Mouse (Mus musculus): ENCODE results near the gene Arhgap15. TPM values are rescaled to one million over a fixed set of nuclear protein-coding genes. Genes with fewer than 3 reads are reported as not detected.

Arhgap15 gene
- polyA plus RNA-seq, 2 experiments, result 2.5 to 5.6 TPM

GRCm38 (mm10) chr2:44356248-44356886 is 607.7 kb downstream of the Arhgap15 start:
- H3K4me1 ChIP-seq (replicated peaks; ENCODE audit: control insufficient read depth in 2 of 2, insufficient read depth in 2 of 2, low read length in 1 of 2), result peaks cover 0 to 5% of the 10 kb centered on the region in 2 experiments; a peak in 3 of 4 replicates
- no peak overlapping the region for H3K4me2 ChIP-seq (ENCODE audit: low read depth)
- H3K9me3 ChIP-seq (ENCODE audit: control insufficient read depth, low read length), result no peaks in the 10 kb centered on the region
- no peak for DNase-seq (ENCODE audit: low read depth in 3 of 3, low spot score in 3 of 3)
- 68% methylated on average over 5 of the region's 5 CpGs for WGBS (ENCODE audit: insufficient replicate concordance)
- no peaks in the 10 kb centered on the region for H3K36me3 ChIP-seq (replicated peaks; ENCODE audit: control insufficient read depth, insufficient read depth, low read depth)
- no peak for ATAC-seq (ENCODE audit: insufficient read depth)
- no peak overlapping the region for H3K4me3 ChIP-seq (ENCODE audit: insufficient read depth in 1 of 2, low read depth in 2 of 2, low read length in 2 of 2)
- H3K27ac ChIP-seq, result no peak overlapping the region
- TF ChIP-seq CTCF (IDR thresholded peaks at IDR 0.05; ENCODE audit: low read depth) (no peak), EP300 (IDR thresholded peaks at IDR 0.05; ENCODE audit: low read depth) (no peak)
- no peak overlapping the region for H3K9ac ChIP-seq (replicated peaks)
- no peaks in the 10 kb centered on the region for H3K27me3 ChIP-seq (ENCODE audit: control insufficient read depth, insufficient read depth, low read length)

DNA sequence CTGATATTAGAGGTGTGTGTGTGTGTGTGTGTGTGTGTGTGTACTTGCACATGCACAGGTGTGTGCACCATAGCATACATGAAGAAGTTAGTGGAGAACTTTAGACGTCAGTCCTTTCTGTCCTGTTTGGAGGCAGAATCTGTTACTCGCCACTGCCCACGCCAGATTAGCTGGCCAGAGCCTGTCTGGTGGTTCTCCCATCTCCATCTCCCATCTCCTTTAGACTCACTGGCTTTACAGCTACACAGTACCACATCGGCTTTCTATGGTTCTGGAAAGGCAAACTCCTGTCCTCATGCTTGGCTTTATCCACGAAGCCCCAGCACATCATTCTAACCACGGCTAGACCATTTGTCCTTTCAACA is 608.2 kb downstream of the Arhgap15 start:
- Histone ChIP-seq H3K4me2 (ENCODE audit: low read depth) (no peak overlapping the region), H3K4me1 (replicated peaks; ENCODE audit: control insufficient read depth in 2 of 2, insufficient read depth in 2 of 2, low read length in 1 of 2) (peaks cover 0 to 5% of the 10 kb centered on the region in 2 experiments; a peak in 3 of 4 replicates), H3K27me3 (ENCODE audit: control insufficient read depth, insufficient read depth, low read length) (no peaks in the 10 kb centered on the region), H3K9ac (replicated peaks) (no peak overlapping the region), H3K4me3 (ENCODE audit: insufficient read depth in 1 of 2, low read depth in 2 of 2, low read length in 2 of 2) (no peak overlapping the region), H3K36me3 (replicated peaks; ENCODE audit: control insufficient read depth, insufficient read depth, low read depth) (no peaks in the 10 kb centered on the region), H3K27ac (no peak overlapping the region), H3K9me3 (ENCODE audit: control insufficient read depth, low read length) (no peaks in the 10 kb centered on the region)
- DNase-seq (ENCODE audit: low read depth in 3 of 3, low spot score in 3 of 3), result no peak
- 72% methylated on average over 6 of the region's 6 CpGs for WGBS (ENCODE audit: insufficient replicate concordance)
- no peak for TF ChIP-seq CTCF (IDR thresholded peaks at IDR 0.05; ENCODE audit: low read depth)
- TF ChIP-seq EP300 (IDR thresholded peaks at IDR 0.05; ENCODE audit: low read depth), result no peak
- no peak for ATAC-seq (ENCODE audit: insufficient read depth)

- Histone ChIP-seq H3K27me3 (ENCODE audit: control insufficient read depth, insufficient read depth, low read length) (no peaks in the 10 kb centered on the region), H3K36me3 (replicated peaks; ENCODE audit: control insufficient read depth, insufficient read depth, low read depth) (no peaks in the 10 kb centered on the region), H3K9ac (replicated peaks) (no peak overlapping the region), H3K4me3 (ENCODE audit: insufficient read depth in 1 of 2, low read depth in 2 of 2, low read length in 2 of 2) (no peak overlapping the region), H3K27ac (no peak overlapping the region), H3K4me1 (replicated peaks; ENCODE audit: control insufficient read depth in 2 of 2, insufficient read depth in 2 of 2, low read length in 1 of 2) (no peaks in the 10 kb centered on the region), H3K9me3 (ENCODE audit: control insufficient read depth, low read length) (no peaks in the 10 kb centered on the region), H3K4me2 (ENCODE audit: low read depth) (no peak overlapping the region)
- ATAC-seq (ENCODE audit: insufficient read depth), result no peak
- 59% methylated on average over 2 of the region's 2 CpGs for WGBS (ENCODE audit: insufficient replicate concordance)
- DNase-seq (ENCODE audit: low read depth in 3 of 3, low spot score in 3 of 3), result no peak
- TF ChIP-seq EP300 (IDR thresholded peaks at IDR 0.05; ENCODE audit: low read depth) (no peak), CTCF (IDR thresholded peaks at IDR 0.05; ENCODE audit: low read depth) (no peak)
Measured at GRCm38 (mm10) chr2:44380225-44380624, 631.6 kb downstream of the Arhgap15 start.

GRCm38 (mm10) chr2:44384541-44384940 is 635.9 kb downstream of the Arhgap15 start:
- H3K9ac ChIP-seq (replicated peaks), result no peak overlapping the region
- 63% methylated on average over 6 of the region's 6 CpGs for WGBS (ENCODE audit: insufficient replicate concordance)
- no peak overlapping the region for H3K27ac ChIP-seq
- no peaks in the 10 kb centered on the region for H3K9me3 ChIP-seq (ENCODE audit: control insufficient read depth, low read length)
- no peak for DNase-seq (ENCODE audit: low read depth in 3 of 3, low spot score in 3 of 3)
- H3K4me2 ChIP-seq (ENCODE audit: low read depth), result no peak overlapping the region
- no peaks in the 10 kb centered on the region for H3K36me3 ChIP-seq (replicated peaks; ENCODE audit: control insufficient read depth, insufficient read depth, low read depth)
- H3K4me3 ChIP-seq (ENCODE audit: insufficient read depth in 1 of 2, low read depth in 2 of 2, low read length in 2 of 2), result no peak overlapping the region
- ATAC-seq (ENCODE audit: insufficient read depth), result no peak
- H3K27me3 ChIP-seq (ENCODE audit: control insufficient read depth, insufficient read depth, low read length), result no peaks in the 10 kb centered on the region
- no peaks in the 10 kb centered on the region for H3K4me1 ChIP-seq (replicated peaks; ENCODE audit: control insufficient read depth in 2 of 2, insufficient read depth in 2 of 2, low read length in 1 of 2)
- TF ChIP-seq CTCF (IDR thresholded peaks at IDR 0.05; ENCODE audit: low read depth) (no peak), EP300 (IDR thresholded peaks at IDR 0.05; ENCODE audit: low read depth) (no peak)

DNA sequence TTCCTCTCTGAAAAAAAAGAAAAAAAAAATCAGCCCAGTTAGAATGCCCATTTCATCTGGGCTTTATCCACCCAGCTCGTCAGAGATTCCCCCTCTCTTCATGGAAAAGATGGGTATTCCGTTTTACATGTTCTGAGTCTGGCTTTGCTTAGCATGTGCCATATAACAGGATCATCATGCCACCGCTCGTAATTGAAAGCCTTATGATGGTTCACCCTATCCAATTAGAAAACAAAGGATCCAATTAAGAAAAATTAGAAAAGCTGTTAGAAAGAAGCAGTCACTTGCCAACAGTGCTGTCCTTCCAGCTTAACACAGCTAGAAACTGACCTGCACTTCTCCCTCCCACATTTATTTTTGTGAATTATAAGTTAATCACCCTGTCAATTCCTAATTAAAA is 640.9 kb downstream of the Arhgap15 start:
- 61% methylated on average over 4 of the region's 4 CpGs for WGBS (ENCODE audit: insufficient replicate concordance)
- no peak overlapping the region for H3K27ac ChIP-seq
- no peak for DNase-seq (ENCODE audit: low read depth in 3 of 3, low spot score in 3 of 3)
- TF ChIP-seq CTCF (IDR thresholded peaks at IDR 0.05; ENCODE audit: low read depth) (no peak), EP300 (IDR thresholded peaks at IDR 0.05; ENCODE audit: low read depth) (no peak)
- no peaks in the 10 kb centered on the region for H3K27me3 ChIP-seq (ENCODE audit: control insufficient read depth, insufficient read depth, low read length)
- no peak overlapping the region for H3K4me2 ChIP-seq (ENCODE audit: low read depth)
- no peak overlapping the region for H3K4me3 ChIP-seq (ENCODE audit: insufficient read depth in 1 of 2, low read depth in 2 of 2, low read length in 2 of 2)
- H3K36me3 ChIP-seq (replicated peaks; ENCODE audit: control insufficient read depth, insufficient read depth, low read depth), result no peaks in the 10 kb centered on the region
- ATAC-seq (ENCODE audit: insufficient read depth), result no peak
- H3K9me3 ChIP-seq (ENCODE audit: control insufficient read depth, low read length), result no peaks in the 10 kb centered on the region
- H3K9ac ChIP-seq (replicated peaks), result no peak overlapping the region
- H3K4me1 ChIP-seq (replicated peaks; ENCODE audit: control insufficient read depth in 2 of 2, insufficient read depth in 2 of 2, low read length in 1 of 2), result no peaks in the 10 kb centered on the region
